Mouse (Mus musculus) cerebellum, postnatal 14 days (tissue): ENCODE results near the gene Gstm5.

Experiments
- DNase-seq, 2 experiments: peaks; one replicate each; pipeline ENCODE4 v3.0.0; 2021; ENCODE audit warnings: mixed read lengths in 2 of 2

Gstm5 gene

DNA sequence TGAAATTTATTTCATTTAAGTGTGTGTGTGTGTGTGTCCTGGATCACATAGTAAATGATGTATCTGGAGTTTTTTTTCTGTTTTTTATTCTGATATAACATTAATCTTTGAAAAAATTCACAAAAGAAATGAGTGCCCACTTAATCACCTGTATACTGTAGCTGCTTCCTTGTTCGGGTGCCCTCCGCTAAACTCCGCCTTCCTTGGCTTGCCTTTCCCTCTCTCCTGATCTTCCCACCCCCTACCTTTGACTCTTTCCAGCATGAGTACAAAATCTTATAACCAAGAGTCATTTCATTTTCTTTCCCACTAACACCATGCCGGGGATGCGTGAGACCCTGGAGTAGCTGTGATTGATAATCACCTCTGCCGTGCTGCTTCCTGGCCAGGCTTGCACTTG is 36.5 kb downstream of the Gstm5 start:
- DNase-seq: peak in 1 of 2 experiments; percentile 43

DNA sequence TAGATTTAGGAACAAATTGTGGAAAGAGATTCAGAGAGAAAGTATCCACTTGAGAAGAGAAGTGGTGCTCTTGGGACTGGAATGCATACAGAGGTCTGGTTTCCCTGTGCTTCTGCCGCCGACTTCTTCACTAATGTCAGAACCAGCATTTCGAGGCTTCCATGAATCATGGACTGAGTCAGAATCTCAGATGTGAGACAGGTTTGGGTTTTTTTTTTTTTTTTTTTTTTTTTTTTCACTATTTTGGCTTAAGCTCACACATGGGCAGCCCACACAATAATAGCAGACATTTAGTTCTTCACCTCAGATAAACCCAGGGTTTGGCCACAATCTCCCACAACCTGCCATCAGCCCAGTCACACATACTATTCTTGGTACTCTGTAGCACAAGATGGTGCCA is 39.6 kb downstream of the Gstm5 start:
- DNase-seq: no peak

DNA sequence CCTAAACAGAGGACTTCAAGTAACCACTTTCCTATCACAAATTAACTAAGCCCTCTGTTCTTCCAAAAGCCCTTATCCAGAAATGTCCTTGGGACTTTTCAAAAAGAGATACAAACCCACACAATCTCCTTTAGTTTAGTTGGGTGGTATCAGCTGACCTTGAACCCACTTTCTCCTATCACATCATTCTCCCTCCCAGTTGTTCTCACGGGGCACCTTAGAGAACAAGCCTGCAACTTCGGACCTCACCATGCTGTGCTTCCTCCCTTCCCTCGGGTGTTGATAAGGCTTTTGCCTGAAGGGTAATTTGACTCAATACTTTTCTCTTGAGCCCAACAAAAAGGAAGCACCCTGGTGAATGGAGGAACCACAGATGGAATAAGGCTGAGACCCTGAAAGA is 40.3 kb downstream of the Gstm5 start:
- no peak for DNase-seq

DNA sequence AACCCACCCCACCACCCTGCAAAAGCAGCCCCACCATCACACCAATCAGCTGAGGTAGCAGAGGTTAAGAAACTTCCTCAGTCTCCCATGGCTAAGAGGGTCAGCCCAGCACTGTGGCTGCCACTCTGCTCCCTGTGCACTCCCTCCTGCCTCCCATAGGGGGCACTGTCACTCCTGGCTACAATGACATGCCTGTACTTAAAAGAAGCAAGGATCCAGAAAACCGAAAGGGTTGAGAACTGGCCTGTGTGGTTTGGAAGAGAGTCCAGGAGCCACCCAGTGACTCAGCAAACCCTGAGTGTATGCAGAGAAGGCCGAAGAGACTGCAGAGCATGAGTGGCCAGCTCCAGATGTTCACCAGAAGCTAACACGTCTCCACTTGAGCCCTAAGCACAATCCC is 43.8 kb downstream of the Gstm5 start:
- DNase-seq: peak; percentile 53 to 70

DNA sequence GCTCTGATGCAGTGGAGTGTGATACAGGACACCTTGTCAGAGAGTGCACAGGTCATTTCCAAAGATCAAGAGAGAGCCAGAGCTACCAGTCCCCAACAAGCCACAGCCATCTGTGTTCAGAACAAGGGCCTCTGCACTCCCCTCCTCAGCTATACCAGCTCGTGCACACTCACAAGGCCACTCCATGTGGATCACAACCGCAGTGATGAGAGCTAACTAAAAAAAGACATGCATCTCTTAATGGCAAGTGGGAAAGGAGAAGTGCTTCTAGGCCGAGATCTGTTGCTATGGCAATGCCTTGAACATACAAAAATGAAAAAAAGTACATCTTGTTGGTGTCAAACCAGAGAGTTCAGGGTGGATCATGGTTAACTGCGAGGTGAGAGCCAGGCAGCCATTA is 44.2 kb downstream of the Gstm5 start:
- no peak for DNase-seq

DNA sequence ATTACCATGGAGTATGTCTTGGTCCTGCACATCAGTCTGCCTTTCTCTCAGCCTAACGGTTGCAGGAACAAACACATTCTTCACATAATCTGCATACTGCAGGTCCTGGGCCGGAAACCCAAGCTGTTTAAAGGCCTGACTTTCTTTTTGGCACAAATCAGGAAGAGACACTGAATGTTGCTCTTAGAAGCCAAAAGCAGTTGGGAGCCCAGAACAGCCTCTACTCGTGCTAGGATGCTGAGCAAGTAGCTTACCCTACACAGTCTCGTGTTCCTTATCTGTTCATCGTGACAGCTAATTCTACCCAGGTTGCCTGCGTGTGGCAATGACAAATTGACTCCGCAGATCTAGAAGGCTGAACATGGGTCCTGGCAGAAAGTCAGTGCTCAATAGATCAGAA is 44.9 kb downstream of the Gstm5 start:
- no peak for DNase-seq

DNA sequence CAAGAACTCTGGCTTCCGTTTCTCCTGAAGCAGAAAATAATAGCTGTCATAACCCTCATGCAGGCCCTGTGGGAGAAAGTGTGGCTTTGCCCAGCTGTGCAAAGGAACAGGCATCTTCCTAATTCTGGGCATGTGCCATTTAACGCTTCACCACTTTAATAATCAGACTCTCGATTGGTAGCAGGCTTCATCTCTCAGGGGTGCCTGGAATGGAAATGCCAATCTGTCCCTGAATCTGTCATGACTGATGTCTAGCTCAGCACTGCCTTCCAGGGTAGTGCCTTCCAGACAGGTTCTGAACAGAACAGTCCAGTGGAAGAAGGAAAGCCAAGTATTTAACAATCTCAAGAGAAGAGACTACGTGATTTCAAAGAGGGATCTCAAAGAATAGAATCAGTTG is 45.6 kb downstream of the Gstm5 start:
- DNase-seq: peak; percentile 45 to 64

DNA sequence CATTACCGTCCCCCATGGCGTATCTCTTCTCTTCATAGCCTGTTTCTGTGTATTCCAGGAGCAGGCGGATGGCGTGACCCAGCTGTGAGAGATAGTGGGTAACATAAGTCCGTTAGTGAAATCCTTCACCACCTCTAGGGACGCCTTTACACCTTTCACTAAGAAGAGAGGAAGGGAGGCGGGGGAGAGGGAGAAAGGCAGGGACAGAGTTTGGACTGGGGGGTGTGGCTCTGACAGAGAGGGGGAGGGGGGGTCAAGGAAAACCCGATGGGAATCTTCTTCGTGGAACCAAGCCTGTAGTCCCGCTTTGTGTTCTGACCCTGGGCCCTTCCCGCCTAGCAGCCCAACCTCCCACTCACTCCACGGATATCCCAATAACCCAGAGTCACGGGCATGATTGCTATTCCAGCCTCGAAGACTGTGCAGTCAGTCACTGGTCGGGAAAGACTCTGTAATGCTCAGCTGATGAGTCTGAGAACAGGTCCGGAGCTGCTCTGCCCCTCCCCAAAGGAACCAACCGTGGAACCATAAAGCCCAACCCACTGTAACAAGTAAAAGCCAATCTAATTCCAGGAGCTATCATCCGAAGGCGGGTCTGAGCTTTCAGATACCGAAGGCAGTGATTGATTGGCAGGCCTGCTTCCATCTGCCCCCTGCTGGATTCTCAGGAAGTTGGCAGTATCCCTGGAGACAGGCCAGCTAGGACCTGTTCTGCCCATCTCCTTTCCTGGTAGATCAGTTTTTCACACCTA is 47.8 kb downstream of the Gstm5 start, which contains the start of gene Gstm6:
Gene Gstm6, minus strand, starts transcription at position 511 of the 752 bp plus-strand sequence.
- peak; percentile 49 to 56 for DNase-seq

DNA sequence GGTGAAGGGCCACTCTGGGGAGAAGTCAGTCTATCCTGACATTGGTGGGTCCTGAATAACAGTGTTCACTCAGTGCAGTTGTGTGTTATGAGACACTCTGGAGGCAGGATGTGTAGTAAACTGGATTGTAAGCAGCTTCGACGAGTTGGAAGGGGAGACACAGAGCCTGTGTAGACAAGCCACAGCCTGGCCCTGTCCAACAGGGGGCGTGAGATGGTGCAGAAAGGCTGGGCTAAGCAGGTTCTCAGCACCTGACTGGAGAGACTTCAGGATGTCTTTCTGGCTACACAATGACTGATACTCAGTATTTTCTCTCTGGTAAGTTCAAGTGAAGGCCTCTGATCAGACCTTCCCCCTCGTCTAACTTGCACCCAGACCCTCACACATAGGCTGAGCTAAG is 50.1 kb downstream of the Gstm5 start:
- no peak for DNase-seq
